Mouse (Mus musculus) testis, adult 2 months (tissue): ENCODE results near the gene Slc13a4. TPM values are rescaled to one million over a fixed set of nuclear protein-coding genes. Genes with fewer than 3 reads are reported as not detected.

Source experiments
- H3K27ac ChIP-seq: fragments of 200-500 bp; 2 replicates; pipeline ENCODE4 v1.5.1; 2012; ENCODE audit warnings: low read depth, low read length; ENCODE audit not compliant: control insufficient read depth, insufficient read depth
- H3K27me3 ChIP-seq: fragments of 200-500 bp; 2 replicates; pipeline ENCODE4 v1.6.1; 2012; ENCODE audit warnings: mild to moderate bottlenecking, low read length, moderate library complexity; ENCODE audit not compliant: control insufficient read depth, insufficient read depth
- H3K36me3 ChIP-seq: fragments of 200-500 bp; 2 replicates; pipeline ENCODE4 v1.6.1; 2012; ENCODE audit warnings: mild to moderate bottlenecking, low read length; ENCODE audit not compliant: control insufficient read depth, insufficient read depth
- H3K4me1 ChIP-seq: fragments of 200-500 bp; 2 replicates; pipeline ENCODE4 v1.6.1; 2012; ENCODE audit warnings: low read length; ENCODE audit not compliant: control insufficient read depth, insufficient read depth
- H3K4me3 ChIP-seq: fragments of 200-500 bp; 2 replicates; pipeline ENCODE4 v1.5.1; 2012; ENCODE audit warnings: low read depth, mild to moderate bottlenecking, low read length, moderate library complexity, mixed read lengths; ENCODE audit not compliant: control insufficient read depth
- CTCF ChIP-seq: fragments of 200-500 bp; IDR thresholded peaks from 2 replicates; pipeline ENCODE4 v1.5.1; 2012; ENCODE audit warnings: low read depth, mild to moderate bottlenecking, inconsistent platforms, low read length, moderate library complexity; ENCODE audit not compliant: control insufficient read depth, insufficient read depth, insufficient replicate concordance
- POLR2A ChIP-seq: fragments of 200-500 bp; IDR thresholded peaks from 2 replicates; pipeline ENCODE4 v1.6.1; 2012; ENCODE audit warnings: low read depth, mild to moderate bottlenecking, inconsistent platforms, low read length, moderate library complexity; ENCODE audit not compliant: control insufficient read depth
- polyA plus RNA-seq: library from polyadenylated mRNA; depleted of rRNA; stranded (reverse); fragments of >200 nt; gene quantifications from 2 replicates; pipeline ENCODE4 v1.2.3, GENCODE M21; 2012

Slc13a4 gene
- polyA plus RNA-seq, 1 experiment: 3.9 TPM

DNA sequence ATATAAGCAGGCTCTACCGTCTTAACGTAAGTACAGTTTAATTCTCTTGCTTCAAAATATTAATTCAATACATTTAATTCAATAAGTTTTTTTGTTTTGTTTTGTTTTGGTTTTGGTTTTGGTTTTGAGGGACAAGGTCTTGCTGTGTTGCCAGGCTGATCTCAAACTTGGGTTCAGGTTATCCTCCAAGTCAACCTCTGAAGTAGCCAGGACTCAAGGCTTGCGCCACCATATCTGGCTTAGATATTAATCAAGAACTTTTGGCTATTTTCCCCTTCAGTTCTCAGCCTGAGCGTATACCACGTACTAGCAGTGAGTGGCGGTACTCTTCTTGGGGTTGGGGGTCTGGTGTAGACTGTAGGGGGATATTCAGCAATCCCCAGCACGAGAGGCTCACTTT is 5.3 kb downstream of the Slc13a4 start:
- Histone ChIP-seq H3K27me3 (no peaks in the 10 kb centered on the region), H3K36me3 (no peaks in the 10 kb centered on the region), H3K27ac (no peak overlapping the region), H3K4me3 (no peak overlapping the region), H3K4me1 (no peaks in the 10 kb centered on the region; the same call in 1 of the 2 replicates)
- TF ChIP-seq CTCF: no peak

DNA sequence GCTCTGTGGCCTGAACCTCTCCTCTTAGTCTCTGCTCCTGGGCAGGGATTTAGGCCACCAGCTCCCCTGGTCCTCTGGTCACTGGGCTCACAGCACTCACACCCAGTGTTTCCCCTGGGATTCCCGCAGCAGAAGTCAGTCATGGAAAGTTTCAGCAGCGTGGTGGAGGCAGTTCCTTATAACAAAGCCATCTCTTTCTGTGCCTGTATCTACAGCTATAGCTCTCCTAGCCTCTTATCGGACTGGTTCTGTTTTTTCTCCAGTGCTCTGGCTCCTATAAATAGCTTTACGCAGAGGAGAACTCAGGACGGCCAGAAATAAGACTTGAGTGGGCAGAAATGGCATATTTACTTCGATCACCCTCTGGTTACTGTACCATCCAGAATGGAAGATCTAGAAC is 9.6 kb downstream of the Slc13a4 start:
- Histone ChIP-seq H3K4me1 (no peaks in the 10 kb centered on the region; the same call in none of the 2 replicates), H3K27ac (no peak overlapping the region)

DNA sequence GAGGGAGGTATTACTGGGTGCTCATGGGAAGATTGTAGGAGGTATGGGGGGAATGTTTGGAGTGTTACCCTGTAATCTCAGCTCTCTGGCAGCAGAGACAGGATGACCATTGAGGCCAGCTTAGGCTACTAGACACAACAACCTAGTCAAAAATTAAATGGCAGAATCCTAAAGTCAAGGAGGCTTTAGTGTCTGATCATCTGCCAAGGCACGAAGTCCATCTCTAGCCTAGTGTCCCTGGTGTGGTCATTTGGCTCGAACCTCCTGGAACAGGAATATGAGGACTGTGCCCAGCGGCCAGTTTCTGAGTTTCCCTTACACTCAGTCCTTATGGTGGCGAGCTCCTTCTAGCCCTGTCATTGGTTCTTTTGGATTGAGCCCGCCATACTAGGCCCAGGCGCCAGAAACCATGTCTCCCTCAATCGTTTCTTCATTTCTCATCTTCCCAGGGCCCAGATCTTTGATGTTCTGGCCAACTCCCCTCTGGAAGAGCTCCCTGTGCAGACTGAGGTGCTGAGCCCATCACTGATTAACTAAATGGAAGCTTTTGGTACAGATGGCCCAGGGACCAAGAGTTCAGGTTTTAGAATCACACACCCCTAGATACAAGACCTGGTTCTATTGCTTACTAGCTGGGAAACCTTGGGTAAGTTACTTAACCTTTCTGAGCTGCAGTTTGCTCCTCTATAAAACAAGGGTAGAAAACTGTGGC is 10.3 kb downstream of the Slc13a4 start:
- Histone ChIP-seq H3K4me3 (no peak overlapping the region), H3K4me1 (no peaks in the 10 kb centered on the region; the same call in none of the 2 replicates), H3K27me3 (no peaks in the 10 kb centered on the region), H3K36me3 (no peaks in the 10 kb centered on the region), H3K27ac (no peak overlapping the region)
- TF ChIP-seq POLR2A: no peak
- TF ChIP-seq CTCF: no peak

More for the DNA sequence above, 9.6 kb downstream of the Slc13a4 start:
- Histone ChIP-seq H3K36me3 (no peaks in the 10 kb centered on the region), H3K4me3 (no peak overlapping the region), H3K27me3 (no peaks in the 10 kb centered on the region)
- no peak for TF ChIP-seq CTCF
- TF ChIP-seq POLR2A: no peak

DNA sequence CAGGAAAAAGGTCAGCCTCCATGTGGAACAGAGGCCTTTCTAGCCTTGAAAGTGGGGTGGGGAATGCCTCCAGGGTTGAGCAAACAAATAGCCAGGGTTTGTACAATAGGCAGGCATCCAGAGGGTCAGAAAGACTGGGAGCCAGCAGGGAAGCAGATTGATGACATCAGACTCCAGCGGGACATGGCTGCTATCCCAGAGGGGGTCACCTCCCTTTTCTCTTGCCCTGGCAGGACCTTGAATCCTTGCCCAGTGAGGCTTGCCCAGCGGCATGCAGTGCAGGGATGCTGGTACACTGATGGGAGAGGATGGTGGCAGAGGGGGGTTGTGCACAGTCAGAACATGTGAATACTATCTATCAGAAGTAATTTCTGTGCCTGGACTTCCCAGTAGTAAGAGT is 10.9 kb downstream of the Slc13a4 start:
- no peaks in the 10 kb centered on the region for H3K36me3 ChIP-seq
- H3K4me3 ChIP-seq: no peak overlapping the region

DNA sequence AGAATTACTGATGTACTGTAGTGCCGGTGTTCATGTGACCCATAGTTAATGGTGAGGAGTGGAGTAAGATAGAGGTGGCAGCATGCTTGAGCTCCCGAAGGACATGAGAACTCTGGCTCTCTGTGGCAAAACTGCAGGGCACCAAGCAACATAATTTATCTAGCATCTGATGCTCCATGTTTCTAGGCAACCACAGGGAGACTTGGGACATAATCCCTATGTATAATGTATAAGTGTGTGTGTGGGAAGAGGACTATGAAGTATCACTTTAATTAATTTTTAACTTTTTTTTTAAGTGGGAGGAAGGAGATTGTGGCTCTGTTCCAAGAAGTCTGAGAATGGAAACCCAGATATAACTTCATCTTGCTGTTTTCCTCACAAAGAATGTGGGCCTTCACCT is 13.0 kb downstream of the Slc13a4 start:
- Histone ChIP-seq H3K27ac (no peak overlapping the region), H3K4me1 (peaks cover under 1% of the 10 kb centered on the region), H3K4me3 (no peak overlapping the region), H3K27me3 (no peaks in the 10 kb centered on the region), H3K36me3 (no peaks in the 10 kb centered on the region)
- TF ChIP-seq POLR2A: no peak
- TF ChIP-seq CTCF: no peak

More for the DNA sequence above, 10.9 kb downstream of the Slc13a4 start:
- Histone ChIP-seq H3K27ac (no peak overlapping the region), H3K27me3 (no peaks in the 10 kb centered on the region), H3K4me1 (no peaks in the 10 kb centered on the region; the same call in none of the 2 replicates)
- TF ChIP-seq POLR2A (no peak), CTCF (no peak)

DNA sequence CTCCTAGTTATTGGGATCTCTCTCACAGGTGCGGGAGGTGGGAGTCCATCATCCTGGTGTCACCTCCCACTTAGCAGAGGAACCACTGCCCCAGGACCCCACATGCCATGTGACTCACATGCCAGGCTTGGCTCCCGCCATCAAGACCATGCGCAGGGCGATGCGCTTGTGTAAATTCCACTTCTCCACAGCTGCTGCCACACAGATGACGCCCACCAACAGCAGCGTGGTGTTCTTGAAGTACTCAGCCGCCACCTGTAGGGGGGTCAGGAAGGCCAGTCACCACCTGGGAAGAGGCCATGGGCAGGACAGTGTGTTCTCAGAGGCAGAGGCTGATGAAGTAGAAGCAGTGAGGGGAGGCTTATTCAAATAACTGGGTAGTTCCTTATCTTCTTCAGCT is 18.3 kb downstream of the Slc13a4 start:
- TF ChIP-seq POLR2A: no peak
- peak; percentile 20; the same call in 1 of the 2 replicates for TF ChIP-seq CTCF
- no peaks in the 10 kb centered on the region for H3K27me3 ChIP-seq
- H3K27ac ChIP-seq: peak overlapping the region; percentile 52
- H3K4me3 ChIP-seq: no peak overlapping the region
- H3K36me3 ChIP-seq: no peaks in the 10 kb centered on the region
- peaks cover 20% of the 10 kb centered on the region for H3K4me1 ChIP-seq

DNA sequence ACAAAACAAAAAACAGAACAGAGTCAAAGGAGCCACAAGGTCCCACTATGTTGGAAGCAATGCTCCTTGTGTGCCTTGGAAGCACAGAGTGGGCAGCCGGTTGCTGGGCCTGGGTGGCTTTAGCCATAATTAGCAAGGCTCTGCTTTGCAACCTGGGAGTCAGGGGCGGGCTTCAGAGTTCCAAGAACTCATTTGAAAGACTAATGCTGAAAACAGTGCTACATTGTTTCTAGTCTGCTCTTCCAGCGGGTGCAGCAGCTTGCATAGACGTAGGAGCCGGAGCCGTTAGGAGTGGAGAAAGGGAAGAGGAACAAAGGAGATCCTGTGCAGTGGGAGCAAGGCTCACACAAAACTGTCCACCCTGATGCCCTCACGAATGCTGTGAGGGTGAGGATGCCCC is 19.0 kb downstream of the Slc13a4 start:
- TF ChIP-seq CTCF (no peak), POLR2A (no peak)
- H3K4me1 ChIP-seq: peaks cover 20% of the 10 kb centered on the region
- no peaks in the 10 kb centered on the region for H3K36me3 ChIP-seq
- H3K27me3 ChIP-seq: no peaks in the 10 kb centered on the region
- H3K27ac ChIP-seq: peak overlapping the region; percentile 77
- no peak overlapping the region for H3K4me3 ChIP-seq
